Mouse (Mus musculus) CH12.LX (cell line): ENCODE measurements around the gene Cckbr.

Source experiments
- CTCF ChIP-seq, 2 experiments: IDR thresholded peaks in 1 of 2; conservative IDR thresholded peaks in 1 of 2; 2 replicates each; pipeline ENCODE4 v1.5.1; 2011 to 2012; ENCODE audit warnings: low read depth in 2 of 2, low read length in 2 of 2, improper control_type of control experiment in 1 of 2, inconsistent platforms in 1 of 2, mild to moderate bottlenecking in 1 of 2, moderate library complexity in 1 of 2
- EP300 ChIP-seq: IDR thresholded peaks from 2 replicates; pipeline ENCODE4 v1.6.1; 2011; ENCODE audit warnings: low read length, improper control_type of control experiment
- MAFK ChIP-seq: IDR thresholded peaks from 2 replicates; pipeline ENCODE4 v1.6.1; 2011; ENCODE audit warnings: low read length, improper control_type of control experiment; ENCODE audit not compliant: insufficient replicate concordance
- MAX ChIP-seq: IDR thresholded peaks from 2 replicates; pipeline ENCODE4 v1.6.1; 2011; ENCODE audit warnings: low read length, improper control_type of control experiment
- MEF2A ChIP-seq: IDR thresholded peaks from 2 replicates; pipeline ENCODE4 v1.6.1; 2014; ENCODE audit warnings: low read depth, mild to moderate bottlenecking, inconsistent platforms, low read length, improper control_type of control experiment, borderline replicate concordance
- MYC ChIP-seq: IDR thresholded peaks from 2 replicates; pipeline ENCODE4 v1.6.1; 2011; ENCODE audit warnings: low read depth, mild to moderate bottlenecking, improper control_type of control experiment, low read length
- POLR2A ChIP-seq: IDR thresholded peaks from 2 replicates; pipeline ENCODE4 v1.6.1; 2011; ENCODE audit warnings: low read depth, mild to moderate bottlenecking, improper control_type of control experiment, low read length
- RAD21 ChIP-seq: IDR thresholded peaks from 2 replicates; pipeline ENCODE4 v1.6.1; 2011; ENCODE audit warnings: low read depth, mild to moderate bottlenecking, low read length, improper control_type of control experiment, moderate library complexity
- SIN3A ChIP-seq: IDR thresholded peaks from 2 replicates; pipeline ENCODE4 v1.6.1; 2012; ENCODE audit warnings: low read length, improper control_type of control experiment, inconsistent platforms
- UBTF ChIP-seq: IDR thresholded peaks from 2 replicates; pipeline ENCODE4 v1.6.1; 2012; ENCODE audit warnings: low read depth, mild to moderate bottlenecking, inconsistent platforms, low read length, improper control_type of control experiment, moderate library complexity
- USF2 ChIP-seq: conservative IDR thresholded peaks from 2 replicates; pipeline ENCODE4 v1.6.1; 2011; ENCODE audit warnings: low read depth, low read length, improper control_type of control experiment
- ZC3H11A ChIP-seq: IDR thresholded peaks from 2 replicates; pipeline ENCODE4 v1.6.1; 2012; ENCODE audit warnings: low read depth, mild to moderate bottlenecking, inconsistent platforms, low read length, improper control_type of control experiment
- ZKSCAN1 ChIP-seq: IDR thresholded peaks from 2 replicates; pipeline ENCODE4 v1.6.1; 2012; ENCODE audit warnings: low read depth, inconsistent platforms, low read length, improper control_type of control experiment, borderline replicate concordance
- ZMIZ1 ChIP-seq: IDR thresholded peaks from 2 replicates; pipeline ENCODE4 v1.6.1; 2012; ENCODE audit warnings: low read depth, mild to moderate bottlenecking, inconsistent platforms, low read length, improper control_type of control experiment

DNA sequence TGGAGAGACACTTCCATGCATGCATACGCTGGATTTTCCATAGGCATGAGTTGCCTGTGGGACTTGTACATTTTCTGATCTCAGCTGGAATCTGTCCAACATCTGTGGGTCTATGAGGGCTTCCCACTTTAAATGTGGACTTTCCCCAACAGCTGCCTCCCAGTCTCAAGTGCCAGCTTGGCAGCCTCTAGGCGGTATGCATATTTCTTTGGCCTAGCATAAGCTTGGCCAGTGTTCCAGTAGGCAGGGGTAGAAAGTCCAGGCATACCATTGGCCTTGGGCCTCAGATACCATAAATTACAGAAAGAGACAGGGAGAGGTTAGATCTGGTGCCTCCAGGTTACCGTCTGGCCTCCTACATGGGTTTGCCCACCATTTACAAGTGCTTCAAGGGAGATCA lies 72.3 kb downstream of the Cckbr start:
- TF ChIP-seq POLR2A (no peak), MYC (no peak), EP300 (no peak), USF2 (no peak), CTCF (conservative IDR thresholded peaks at IDR 0.05 in 1 of 2, IDR thresholded peaks at IDR 0.05 in 1 of 2; ENCODE audit: low read depth in 2 of 2, low read length in 2 of 2) (no peak), MEF2A (no peak), UBTF (no peak), ZKSCAN1 (no peak), ZMIZ1 (no peak), SIN3A (no peak), MAFK (no peak), MAX (no peak), RAD21 (no peak), ZC3H11A (no peak)
